Mouse (Mus musculus) urinary bladder, postnatal 10 days (tissue): ENCODE measurements around the gene Col23a1.
"Not testable (repeated sequence)": the region's sequence is repeated elsewhere in the genome, so short reads cannot be mapped to it uniquely, and the experiment has no call there.

Experiments used
- DNase-seq: peaks from one replicate; pipeline ENCODE4 v3.0.0; 2022; ENCODE audit warnings: low spot score

Col23a1 gene

GRCm38 (mm10) chr11:51622971-51623491 lies 333.3 kb downstream of the Col23a1 start:
- no peak for DNase-seq

GRCm38 (mm10) chr11:51625187-51625820 lies 335.6 kb downstream of the Col23a1 start:
- DNase-seq: no peak

GRCm38 (mm10) chr11:51627425-51627824 lies 337.7 kb downstream of the Col23a1 start:
- DNase-seq: no peak

DNA sequence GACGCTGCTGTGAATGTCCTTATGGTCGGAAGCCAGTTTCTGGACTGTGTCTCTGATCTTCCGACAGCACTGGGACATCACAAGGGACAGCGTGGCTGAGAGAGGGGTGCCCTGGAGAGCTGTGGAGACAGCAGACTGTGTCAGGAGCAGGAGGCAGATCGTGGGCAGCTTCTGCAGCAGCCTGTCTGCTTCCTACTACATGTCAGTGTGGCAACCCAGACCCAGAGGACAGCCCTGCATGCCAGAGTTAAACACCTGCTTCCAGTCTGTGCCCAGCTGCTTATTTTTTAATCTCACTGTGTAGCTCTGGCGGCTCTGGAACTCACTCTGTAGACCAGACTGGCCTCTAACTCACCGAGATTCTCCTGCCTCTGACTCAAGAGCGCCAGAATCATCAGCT lies 338.2 kb downstream of the Col23a1 start:
- DNase-seq: no peak

DNA sequence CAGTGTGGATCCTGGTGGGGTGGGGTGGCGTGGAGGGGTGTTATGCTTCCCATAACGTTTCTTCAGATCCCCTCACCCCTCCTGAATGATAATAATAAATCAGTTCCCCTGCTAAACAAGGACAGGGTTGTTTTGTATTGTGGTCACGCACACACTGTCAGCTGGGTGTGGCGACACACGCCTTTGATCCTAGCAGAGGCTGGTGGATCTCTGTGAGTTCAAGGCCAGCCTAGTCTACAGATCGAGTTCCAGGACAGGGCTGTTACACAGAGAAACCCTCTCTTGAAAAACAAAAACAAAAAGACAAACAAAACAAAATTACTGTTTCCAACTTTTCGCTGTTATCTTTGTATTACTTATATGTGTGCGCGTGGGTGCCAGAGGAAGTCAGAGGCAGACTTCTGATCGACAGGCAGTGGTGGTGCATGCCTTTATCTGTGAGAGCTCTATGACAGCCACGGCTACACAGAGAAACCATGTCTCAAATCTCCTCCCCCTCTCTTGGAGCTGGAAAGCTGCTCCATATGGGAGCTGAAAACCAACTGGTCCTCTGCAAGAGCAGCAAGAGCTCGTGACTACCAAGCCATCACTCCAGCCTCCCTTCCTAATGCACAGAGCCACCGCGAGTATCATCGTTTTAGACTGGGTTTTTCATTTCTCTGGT lies 340.1 kb downstream of the Col23a1 start:
- no peak for DNase-seq

- no peak for DNase-seq
These were observed 342.5 kb downstream of the Col23a1 start for GRCm38 (mm10) chr11:51632130-51632753.

DNA sequence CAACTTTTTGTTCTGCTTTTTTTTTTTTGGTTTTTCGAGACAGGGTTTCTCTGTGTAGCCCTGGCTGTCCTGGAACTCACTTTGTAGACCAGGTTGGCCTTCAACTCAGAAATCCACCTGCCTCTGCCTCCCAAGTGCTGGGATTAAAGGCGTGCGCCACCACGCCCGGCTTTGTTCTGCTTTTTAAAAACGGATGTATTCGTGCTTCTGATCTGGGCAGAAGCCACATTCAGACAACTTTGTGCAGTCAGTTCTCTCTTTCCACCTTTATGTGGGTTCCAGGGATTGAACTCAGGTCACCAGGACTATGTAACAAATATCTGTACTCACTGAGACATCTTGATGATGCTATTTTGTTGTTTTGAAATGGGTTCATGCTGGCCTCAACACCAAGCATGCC lies 343.5 kb downstream of the Col23a1 start:
- not testable (repeated sequence) for DNase-seq
